Mouse (Mus musculus) heart, postnatal 0 days (tissue): Measurements from ENCODE around the gene Glra1. TPM values are rescaled to one million over a fixed set of nuclear protein-coding genes. Genes with fewer than 3 reads are reported as not detected.
"Not testable (repeated sequence)": the region's sequence is repeated elsewhere in the genome, so short reads cannot be mapped to it uniquely, and the experiment has no call there.

ENCODE experiments used
- ATAC-seq: fragments of 200-750 bp; cut with Nextera tagmentation; 2 replicates; pipeline ENCODE4 v1.8.0; 2017; ENCODE audit warnings: low read depth, moderate number of reproducible peaks, moderate library complexity; ENCODE audit not compliant: insufficient read depth
- DNase-seq: peaks from one replicate; pipeline ENCODE4 v3.0.0-alpha.2; 2016; ENCODE audit warnings: low spot score
- H3K27ac ChIP-seq: fragments of 300-500 bp; sonication (generic); 2 replicates; pipeline ENCODE4 v1.5.1; 2014; ENCODE audit warnings: low read depth, mild to moderate bottlenecking
- H3K27me3 ChIP-seq: fragments of 300-500 bp; sonication (generic); 2 replicates; pipeline ENCODE4 v1.6.1; 2014; ENCODE audit warnings: low read length, mixed read lengths; ENCODE audit not compliant: control insufficient read depth, insufficient read depth
- H3K36me3 ChIP-seq: fragments of 300-500 bp; sonication (generic); replicated peaks from 2 replicates; pipeline ENCODE4 v1.6.1; 2014; ENCODE audit warnings: low read length, mixed read lengths; ENCODE audit not compliant: control insufficient read depth, insufficient read depth
- H3K4me1 ChIP-seq: fragments of 300-500 bp; sonication (generic); 2 replicates; pipeline ENCODE4 v1.6.1; 2014; ENCODE audit warnings: antibody characterized with exemption; ENCODE audit not compliant: control insufficient read depth, insufficient read depth
- H3K4me2 ChIP-seq: fragments of 300-500 bp; sonication (generic); 2 replicates; pipeline ENCODE4 v1.6.1; 2014; ENCODE audit warnings: low read depth, mild to moderate bottlenecking, low read length, moderate library complexity
- H3K4me3 ChIP-seq: fragments of 300-500 bp; sonication (generic); 2 replicates; pipeline ENCODE4 v1.5.1; 2014; ENCODE audit warnings: low read depth, low read length
- H3K9ac ChIP-seq: fragments of 300-500 bp; sonication (generic); replicated peaks from 2 replicates; pipeline ENCODE4 v1.6.1; 2014; ENCODE audit warnings: low read depth, low read length, mixed read lengths
- H3K9me3 ChIP-seq: fragments of 300-500 bp; sonication (generic); replicated peaks from 2 replicates; pipeline ENCODE4 v1.6.1; 2016; ENCODE audit warnings: low read length; ENCODE audit not compliant: control insufficient read depth
- CTCF ChIP-seq: IDR thresholded peaks from 2 replicates; pipeline ENCODE4 v1.5.1; 2016; ENCODE audit warnings: antibody characterized with exemption, control low read depth, low read depth
- EP300 ChIP-seq: IDR thresholded peaks from 2 replicates; pipeline ENCODE4 v1.6.1; 2016; ENCODE audit warnings: antibody characterized with exemption, low read depth
- WGBS: fragments of 180-500 bp; shearing (Covaris S2); extraction: QIAGEN DNeasy Blood & Tissue Kit; methylation state at CpG from one replicate; pipeline ENCODE4 v1.1.7; 2014; 5-methylcytosine and 5-hydroxymethylcytosine counted together
- polyA plus RNA-seq: library from polyadenylated mRNA; unstranded; fragments of >200 nt; fragmentation: Nextera tagmentation; extraction: Ambion mirVana; gene quantifications from 2 replicates; pipeline ENCODE4 v1.2.1, GENCODE M21; 2015
- total RNA-seq: library from RNA; depleted of rRNA; stranded (reverse); fragments of >200 nt; gene quantifications from 2 replicates; pipeline ENCODE4 v1.2.3, GENCODE M21; 2014; ENCODE audit warnings: low replicate concordance; rRNA removed

Glra1 gene
- total RNA-seq (not detected in 2 replicates), polyA plus RNA-seq (not detected in 2 replicates)

DNA sequence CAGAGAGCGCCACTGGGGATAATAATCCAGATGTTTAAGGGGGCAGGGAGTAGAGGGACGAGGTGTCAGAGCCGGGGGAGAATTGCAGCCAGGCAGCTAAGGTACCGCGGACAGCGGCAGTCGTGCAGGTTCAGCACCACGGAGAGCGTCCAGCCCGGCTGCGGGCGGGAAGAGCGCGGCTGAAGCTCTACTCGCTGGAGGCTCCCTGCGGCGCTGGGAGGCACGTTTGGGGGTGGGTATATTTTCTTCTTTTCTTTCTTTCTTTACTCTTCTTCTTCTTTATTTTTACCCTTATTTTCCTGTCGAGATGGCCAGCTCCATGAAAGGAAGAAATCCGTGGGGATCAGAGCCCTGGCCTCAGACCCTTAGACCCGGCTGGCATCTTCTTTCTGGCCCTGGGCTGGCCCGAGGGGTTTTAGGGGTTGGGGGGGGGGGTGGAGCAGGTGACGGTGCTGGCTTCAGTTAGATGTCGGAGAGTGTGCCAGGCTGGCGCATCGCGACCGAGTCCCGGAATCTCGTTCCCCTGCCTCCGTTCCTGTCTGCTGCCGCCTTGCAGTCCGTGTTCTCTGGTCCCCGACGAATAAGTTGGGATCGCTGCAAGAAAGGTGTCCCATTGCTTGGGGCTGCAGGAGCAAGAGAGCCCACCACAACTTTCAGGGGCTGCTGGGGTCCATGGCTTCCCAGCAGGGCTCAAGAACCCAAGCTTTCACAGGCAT lies at the start of gene Glra1:
TSS of gene Glra1 (minus strand) at position 391 of the 716 bp plus-strand sequence.
- ATAC-seq = peak; percentile 70
- peaks cover 27% of the 10 kb centered on the region for H3K27me3 ChIP-seq
- TF ChIP-seq EP300 = no peak
- TF ChIP-seq CTCF = no peak
- WGBS = 3% methylated on average over 36 of the region's 36 CpGs
- DNase-seq = peak; percentile 55
- no peaks in the 10 kb centered on the region for H3K36me3 ChIP-seq
- no peaks in the 10 kb centered on the region for H3K9me3 ChIP-seq
- no peaks in the 10 kb centered on the region for H3K4me1 ChIP-seq
- H3K27ac ChIP-seq = no peak within 1 kb of the TSS
- no peak within 1 kb of the TSS for H3K9ac ChIP-seq
- no peak within 1 kb of the TSS for H3K4me2 ChIP-seq
- H3K4me3 ChIP-seq = no peak within 1 kb of the TSS

DNA sequence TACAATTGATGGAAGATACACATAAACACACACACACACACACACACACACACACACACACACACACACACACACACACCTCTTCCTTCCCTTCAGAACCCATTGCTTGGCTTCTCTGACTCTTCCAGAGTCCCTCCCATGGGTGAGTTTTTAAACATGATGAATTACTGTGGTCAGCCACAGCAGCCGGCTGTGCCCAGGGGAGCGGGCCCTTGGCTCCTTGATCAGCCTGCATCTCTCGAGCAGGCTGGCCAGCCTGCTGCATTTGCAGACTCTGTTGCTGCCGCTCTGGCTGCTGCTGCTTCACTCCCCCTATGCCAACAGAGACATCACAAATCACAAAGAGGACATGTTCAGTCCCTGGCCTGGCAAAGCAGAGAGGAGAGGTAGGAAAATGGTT lies 29.0 kb upstream of the Glra1 start:
- no peak overlapping the region for H3K4me2 ChIP-seq
- H3K36me3 ChIP-seq = no peaks in the 10 kb centered on the region
- H3K27me3 ChIP-seq = no peaks in the 10 kb centered on the region
- H3K4me3 ChIP-seq = no peak overlapping the region
- ATAC-seq (no peak), DNase-seq (no peak)
- no peak overlapping the region for H3K9ac ChIP-seq
- no peak for TF ChIP-seq CTCF
- H3K9me3 ChIP-seq = no peaks in the 10 kb centered on the region
- H3K4me1 ChIP-seq = no peaks in the 10 kb centered on the region
- H3K27ac ChIP-seq = no peak overlapping the region
- 43% methylated on average over 4 of the region's 4 CpGs for WGBS

DNA sequence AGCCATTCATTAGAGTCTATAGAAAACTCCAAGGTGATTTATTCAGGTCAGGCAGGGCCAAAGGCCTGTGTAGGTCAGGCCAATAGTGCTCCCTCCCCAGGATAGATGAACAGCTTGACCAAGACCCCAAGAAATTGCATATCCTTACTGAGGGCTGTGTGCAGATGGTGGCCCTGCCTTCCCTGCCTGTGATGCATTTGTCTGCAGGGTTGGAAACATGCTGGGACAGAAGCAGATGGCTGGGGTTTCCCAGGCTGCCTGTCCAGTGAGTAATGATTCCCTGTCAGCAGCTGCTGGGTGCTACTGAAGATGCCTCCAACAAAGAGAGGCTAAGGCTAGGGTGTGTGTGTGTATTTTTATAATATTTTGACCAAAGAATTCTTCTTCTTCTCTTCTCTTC lies 25.9 kb upstream of the Glra1 start:
- H3K4me2 ChIP-seq = no peak overlapping the region
- no peak for DNase-seq
- H3K27ac ChIP-seq = no peak overlapping the region
- no peaks in the 10 kb centered on the region for H3K9me3 ChIP-seq
- no peak for ATAC-seq
- no peaks in the 10 kb centered on the region for H3K27me3 ChIP-seq
- no peak overlapping the region for H3K4me3 ChIP-seq
- no peak for TF ChIP-seq EP300
- H3K4me1 ChIP-seq = no peaks in the 10 kb centered on the region
- H3K36me3 ChIP-seq = no peaks in the 10 kb centered on the region
- no peak overlapping the region for H3K9ac ChIP-seq

DNA sequence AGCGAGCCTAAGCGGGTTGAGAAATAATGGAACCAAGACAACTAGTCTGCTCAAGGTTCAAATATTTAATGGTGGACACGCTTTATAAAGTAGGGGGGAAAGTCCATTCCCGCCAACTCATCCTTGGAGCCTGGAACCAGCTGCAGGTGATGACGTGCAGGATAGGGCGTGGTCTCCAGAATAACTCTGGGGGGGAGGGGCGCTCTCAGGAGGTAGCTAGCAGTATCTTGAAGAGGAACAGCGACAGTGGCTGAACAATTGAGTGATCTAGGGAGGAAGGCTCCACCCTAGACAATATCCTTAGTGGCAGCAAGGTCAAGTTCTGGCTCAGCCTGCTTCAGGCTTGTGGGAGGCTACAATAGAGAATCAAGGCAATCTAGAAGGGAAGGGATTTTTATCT lies 6.6 kb upstream of the Glra1 start:
- not testable (repeated sequence) for H3K27me3 ChIP-seq, H3K9ac ChIP-seq, H3K36me3 ChIP-seq, H3K9me3 ChIP-seq, ATAC-seq, H3K27ac ChIP-seq, H3K4me1 ChIP-seq, H3K4me2 ChIP-seq, DNase-seq, H3K4me3 ChIP-seq
- 51% methylated on average over 8 of the region's 8 CpGs for WGBS

DNA sequence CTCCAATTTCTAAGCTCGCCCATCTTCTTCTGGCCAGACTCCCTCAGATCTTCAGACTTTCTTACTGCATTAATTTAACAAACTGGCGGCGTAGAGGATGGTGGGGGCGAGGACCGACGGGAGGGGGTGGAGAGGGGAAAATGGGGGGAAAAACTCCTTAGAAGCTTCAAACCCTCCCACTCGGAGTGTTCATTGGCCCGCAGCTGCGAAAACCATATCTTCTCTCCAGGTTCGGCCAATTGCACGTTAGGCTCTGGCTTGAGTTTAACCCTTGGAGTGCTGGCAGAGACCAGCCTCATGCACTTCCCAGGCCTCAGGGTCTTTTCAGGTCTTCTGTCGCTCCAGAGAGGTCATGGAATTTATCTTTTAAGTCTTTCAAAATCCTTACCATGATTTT lies 524 bp upstream of the Glra1 start:
- H3K27me3 ChIP-seq = peaks cover 27% of the 10 kb centered on the region
- H3K4me2 ChIP-seq = no peak overlapping the region
- no peak overlapping the region for H3K27ac ChIP-seq
- H3K9me3 ChIP-seq = no peaks in the 10 kb centered on the region
- WGBS = 3% methylated on average over 12 of the region's 12 CpGs
- H3K36me3 ChIP-seq = no peaks in the 10 kb centered on the region
- H3K4me1 ChIP-seq = no peaks in the 10 kb centered on the region
- no peak overlapping the region for H3K4me3 ChIP-seq
- H3K9ac ChIP-seq = no peak overlapping the region
- DNase-seq (no peak), ATAC-seq (no peak)
- TF ChIP-seq CTCF (no peak), EP300 (no peak)
